Mouse (Mus musculus): ENCODE data around the gene Zmym4. TPM values are rescaled to one million over a fixed set of nuclear protein-coding genes. Genes with fewer than 3 reads are reported as not detected.

The Zmym4 gene
- total RNA-seq, 2 experiments from 2014 or later: 26.0 to 27.8 TPM

GRCm38 (mm10) chr4:126838799-126839198, 129.1 kb downstream of the Zmym4 start:
- intact Hi-C loops (cut with DNase I): loop anchor here (1.0 kb wide), 1 partner anchor 92 kb away; no protein-coding TSS in a partner anchor
- peak in 1 of 2 experiments; percentile 22 for DNase-seq

DNA sequence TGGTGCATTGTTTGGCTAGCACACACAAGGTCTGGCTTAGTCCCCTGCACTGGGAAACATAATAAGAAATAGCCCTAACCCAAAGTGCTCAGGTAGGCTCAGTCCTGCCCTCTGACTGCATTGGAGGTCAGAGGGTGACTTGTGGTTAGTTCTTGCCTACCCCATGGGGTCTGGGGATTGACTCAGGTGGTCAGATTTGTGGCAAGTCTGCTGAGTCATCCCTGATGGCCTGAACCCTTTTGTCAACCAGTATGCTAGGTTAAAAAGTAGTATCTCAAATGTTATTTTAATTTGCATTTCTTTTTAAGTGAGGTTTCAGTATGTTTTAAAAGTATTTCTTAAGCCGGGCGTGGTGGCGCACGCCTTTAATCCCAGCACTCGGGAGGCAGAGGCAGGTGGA, 136.8 kb downstream of the Zmym4 start:
- no peak for DNase-seq
- intact Hi-C loops (cut with DNase I): no loop called here

DNA sequence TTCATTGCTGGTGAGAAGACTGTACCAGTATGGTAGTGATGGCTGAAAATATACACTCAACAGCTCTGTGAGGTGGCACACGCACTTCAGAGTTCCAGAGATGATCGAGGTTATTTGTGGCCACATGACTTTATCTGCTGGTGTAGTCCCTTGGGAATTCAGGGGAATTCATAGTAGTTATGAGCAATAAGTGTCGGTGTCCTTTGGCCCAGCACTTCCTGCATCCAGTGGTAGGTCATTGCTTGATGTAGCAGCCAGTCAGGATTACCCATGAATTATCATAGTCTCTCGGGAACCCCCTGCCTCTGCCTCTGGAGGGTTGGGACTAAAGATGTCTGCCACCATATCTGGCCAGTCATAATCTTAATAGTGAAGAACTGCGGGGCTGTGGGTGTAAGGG, 144.0 kb downstream of the Zmym4 start:
- no peak for DNase-seq
- intact Hi-C loops (cut with DNase I): no loop called here

DNA sequence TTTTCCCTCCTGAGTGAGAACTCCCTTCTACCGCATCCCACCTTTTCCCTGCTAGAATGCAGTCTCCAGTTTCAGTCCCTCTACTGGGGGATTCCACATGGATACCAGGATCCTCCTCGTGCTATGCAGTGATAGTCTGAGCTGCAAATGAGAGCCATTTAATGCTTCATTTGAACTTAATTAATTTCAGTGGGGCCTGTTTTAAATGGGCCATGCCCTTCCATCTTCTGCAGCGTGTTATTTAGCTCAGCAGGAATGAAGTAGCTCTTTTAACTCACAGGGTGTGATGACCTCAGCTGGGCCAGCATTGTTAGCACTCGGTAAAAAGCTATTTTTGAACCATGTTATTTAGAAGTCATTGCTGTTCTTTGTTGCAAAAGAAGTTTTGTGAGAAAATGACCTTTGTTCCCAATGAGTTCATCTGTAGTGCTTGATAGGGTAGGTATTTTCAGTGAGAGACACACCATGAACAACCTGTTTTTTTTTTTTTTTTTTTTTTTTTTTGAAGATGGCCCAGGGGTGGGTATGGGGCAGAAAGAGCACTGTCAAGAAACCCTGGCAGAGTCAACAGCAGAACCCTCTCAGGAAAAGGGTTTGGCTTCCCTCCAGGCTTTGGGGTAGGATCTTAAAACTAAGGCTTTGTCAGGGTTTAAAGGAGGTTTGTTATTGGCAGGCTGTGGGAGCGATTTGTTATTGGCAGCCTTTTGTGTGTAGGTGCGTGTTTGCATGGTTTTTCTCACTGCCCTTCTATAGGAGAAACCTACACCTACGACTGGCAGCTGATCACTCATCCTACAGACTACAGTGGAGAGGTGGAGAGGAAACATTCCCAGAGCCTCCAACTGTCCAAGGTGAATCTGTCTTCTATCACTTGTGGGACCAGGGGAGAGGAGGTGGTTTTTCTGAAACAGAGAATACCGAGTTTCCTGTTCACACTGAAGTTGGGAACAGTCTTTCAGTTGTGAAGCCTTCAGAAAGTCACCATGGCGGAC, 144.7 kb downstream of the Zmym4 start:
- DNase-seq: peak in 1 of 2 experiments; percentile 16
- intact Hi-C loops (cut with DNase I): no loop called here

- intact Hi-C loops (cut with DNase I): no loop called here
These were observed 153.1 kb downstream of the Zmym4 start for GRCm38 (mm10) chr4:126814854-126815253.

DNA sequence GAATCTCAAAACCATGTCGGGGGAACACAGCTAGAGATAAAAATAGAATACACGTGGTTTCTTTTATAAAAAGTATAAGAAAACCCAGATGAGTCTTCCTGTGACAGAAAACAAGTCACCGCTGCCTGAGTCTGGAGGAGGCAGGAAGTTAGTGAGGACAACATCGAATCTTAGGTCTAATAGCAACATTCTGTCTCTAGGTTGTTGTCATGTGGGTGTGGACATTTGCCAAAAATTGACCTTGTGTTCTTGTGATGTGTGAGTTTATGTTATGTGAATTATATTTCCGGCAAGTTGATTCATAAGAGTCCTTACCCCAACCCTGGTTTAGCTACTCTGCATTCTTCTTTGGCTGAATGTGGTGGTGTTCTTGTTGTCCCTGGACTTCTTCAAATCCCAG, 154.7 kb downstream of the Zmym4 start:
- intact Hi-C loops (cut with DNase I): no loop called here

More at GRCm38 (mm10) chr4:126814854-126815253, 153.1 kb downstream of the Zmym4 start:
- no peak for DNase-seq

More for the DNA sequence above, 154.7 kb downstream of the Zmym4 start:
- no peak for DNase-seq

Other genes with a start within 250 kb of the Zmym4 start
- gene Tfap2e, start 231.9 kb downstream of the Zmym4 start, total RNA-seq (2021): not detected
- gene Ncdn, start 214.7 kb downstream of the Zmym4 start, total RNA-seq (2021): 10 to 100 TPM; 12.5 to 15.0 TPM
- 10 to 100 TPM; 29.9 to 30.3 TPM for gene AU040320, start 214.6 kb downstream of the Zmym4 start, total RNA-seq (2021)
- 100 to 1,000 TPM; 116 to 127 TPM for gene Sfpq, start 53.2 kb upstream of the Zmym4 start, total RNA-seq (2021)
- 1 to 10 TPM; 3.9 to 6.8 TPM for gene Zmym1, start 93.0 kb upstream of the Zmym4 start, total RNA-seq (2021)
- 1 to 10 TPM; 8.1 to 9.2 TPM for gene Zmym6, start 109.2 kb upstream of the Zmym4 start, total RNA-seq (2021)
- 1 to 10 TPM; 1.6 to 2.2 TPM for gene Tmem35b, start 155.6 kb upstream of the Zmym4 start, total RNA-seq (2021)
- gene Dlgap3, start 201.1 kb upstream of the Zmym4 start, total RNA-seq (2021): under 1 TPM; 0.26 to 0.29 TPM